Mouse (Mus musculus) ES-E14 (cell line): ENCODE measurements around the gene Baz2b. TPM values are rescaled to one million over a fixed set of nuclear protein-coding genes. Genes with fewer than 3 reads are reported as not detected.

Experiments used
- DNase-seq: peaks from one replicate; pipeline ENCODE4 v3.0.0-alpha.2; 2013; ENCODE audit warnings: low read depth, low spot score
- H3K27ac ChIP-seq: 2 replicates; pipeline ENCODE4 v1.5.1; 2012; ENCODE audit warnings: low read depth, mild to moderate bottlenecking, low read length, moderate library complexity, mixed read lengths; ENCODE audit not compliant: poor library complexity, insufficient read depth, severe bottlenecking
- H3K36me3 ChIP-seq: 2 replicates; pipeline ENCODE4 v1.6.1; 2012; ENCODE audit warnings: mild to moderate bottlenecking, low read length, moderate library complexity, mixed read lengths; ENCODE audit not compliant: control insufficient read depth, poor library complexity, insufficient read depth, severe bottlenecking
- H3K4me1 ChIP-seq, 2 experiments: fragments of 150-350 bp in 1 of 2; sonication (generic) in 1 of 2; 2 replicates each; pipeline ENCODE4 v1.6.1; 2012; ENCODE audit warnings: low read length in 2 of 2, mild to moderate bottlenecking in 1 of 2, mixed read lengths in 1 of 2; ENCODE audit not compliant: control insufficient read depth in 2 of 2, insufficient read depth in 2 of 2, poor library complexity in 1 of 2
- H3K4me3 ChIP-seq, 2 experiments: fragments of 150-350 bp in 1 of 2; sonication (generic) in 1 of 2; 2 replicates each; pipeline ENCODE4 v1.5.1; 2012; ENCODE audit warnings: low read length in 2 of 2, low read depth in 1 of 2, mild to moderate bottlenecking in 1 of 2, mixed read lengths in 1 of 2; ENCODE audit not compliant: insufficient read depth in 1 of 2, poor library complexity in 1 of 2, severe bottlenecking in 1 of 2
- H3K9ac ChIP-seq: 2 replicates; pipeline ENCODE4 v1.6.1; 2012; ENCODE audit warnings: low read depth, mild to moderate bottlenecking, low read length, mixed read lengths; ENCODE audit not compliant: poor library complexity, insufficient read depth, severe bottlenecking
- H3K9me3 ChIP-seq: fragments of 150-350 bp; sonication (generic); 2 replicates; pipeline ENCODE4 v1.6.1; 2012; ENCODE audit warnings: low read depth, mild to moderate bottlenecking, low read length; ENCODE audit not compliant: control insufficient read depth, insufficient read depth
- CHD2 ChIP-seq: IDR thresholded peaks from 2 replicates; pipeline ENCODE4 v1.6.1; 2014; ENCODE audit warnings: mild to moderate bottlenecking, low read depth, low read length, inconsistent platforms
- HCFC1 ChIP-seq: IDR thresholded peaks from 2 replicates; pipeline ENCODE4 v1.6.1; 2012; ENCODE audit warnings: low read length, inconsistent platforms, borderline replicate concordance; ENCODE audit not compliant: insufficient read depth
- MAFK ChIP-seq: IDR thresholded peaks from 2 replicates; pipeline ENCODE4 v1.6.1; 2014; ENCODE audit warnings: mild to moderate bottlenecking, low read depth, low read length, inconsistent platforms; ENCODE audit not compliant: insufficient read depth
- ZC3H11A ChIP-seq: IDR thresholded peaks from 2 replicates; pipeline ENCODE4 v1.6.1; 2012; ENCODE audit warnings: low read depth, mild to moderate bottlenecking, inconsistent platforms, low read length, borderline replicate concordance
- ZNF384 ChIP-seq: IDR thresholded peaks from 2 replicates; pipeline ENCODE4 v1.6.1; 2012; ENCODE audit warnings: low read depth, low read length, inconsistent platforms
- in situ Hi-C, 2 experiments: fragments of 600-800 bp; cut with MboI; formaldehyde crosslinking; loops; one replicate each; pipeline ENCODE4 v1.15.1; 2025; ENCODE audit warnings: low sequenced_read_pairs in 2 of 2, inconsistent platforms in 1 of 2; ENCODE audit not compliant: unreplicated experiment in 2 of 2
- total RNA-seq: library from RNA; depleted of rRNA; stranded (reverse); fragments of 300-350 nt; gene quantifications from 2 replicates; pipeline ENCODE4 v1.2.3, GENCODE M21; 2012

The Baz2b gene
- total RNA-seq, 1 experiment, result 22.0 TPM

- H3K9ac ChIP-seq, result no peak overlapping the region
- H3K4me3 ChIP-seq, result no peak overlapping the region
- H3K36me3 ChIP-seq, result 0 out of 2 replicates have a peak, but pooled peaks cover 2% of the 10 kb centered on the region
- in situ Hi-C loops, result no loop called here
- TF ChIP-seq ZC3H11A (no peak), MAFK (no peak), ZNF384 (no peak), HCFC1 (no peak), CHD2 (no peak)
- H3K27ac ChIP-seq, result no peak overlapping the region
- DNase-seq, result no peak
- no peaks in the 10 kb centered on the region for H3K9me3 ChIP-seq
- peaks cover 2 to 4% of the 10 kb centered on the region in 2 experiments; a peak in 1 of 4 replicates for H3K4me1 ChIP-seq
Observed at GRCm38 (mm10) chr2:60204162-60204561, 5.5 kb downstream of the Baz2b start.

- Histone ChIP-seq H3K9ac (no peak overlapping the region), H3K4me3 (no peak overlapping the region), H3K36me3 (0 out of 2 replicates have a peak, but pooled peaks cover 2% of the 10 kb centered on the region), H3K4me1 (peaks cover 0 to 4% of the 10 kb centered on the region in 2 experiments; a peak in 1 of 4 replicates), H3K27ac (no peak overlapping the region), H3K9me3 (no peaks in the 10 kb centered on the region)
- DNase-seq, result no peak
- in situ Hi-C loops, result no loop called here
- TF ChIP-seq ZNF384 (no peak), ZC3H11A (no peak), MAFK (no peak), HCFC1 (no peak), CHD2 (no peak)
Observed at GRCm38 (mm10) chr2:60203733-60204132, 5.9 kb downstream of the Baz2b start.

DNA sequence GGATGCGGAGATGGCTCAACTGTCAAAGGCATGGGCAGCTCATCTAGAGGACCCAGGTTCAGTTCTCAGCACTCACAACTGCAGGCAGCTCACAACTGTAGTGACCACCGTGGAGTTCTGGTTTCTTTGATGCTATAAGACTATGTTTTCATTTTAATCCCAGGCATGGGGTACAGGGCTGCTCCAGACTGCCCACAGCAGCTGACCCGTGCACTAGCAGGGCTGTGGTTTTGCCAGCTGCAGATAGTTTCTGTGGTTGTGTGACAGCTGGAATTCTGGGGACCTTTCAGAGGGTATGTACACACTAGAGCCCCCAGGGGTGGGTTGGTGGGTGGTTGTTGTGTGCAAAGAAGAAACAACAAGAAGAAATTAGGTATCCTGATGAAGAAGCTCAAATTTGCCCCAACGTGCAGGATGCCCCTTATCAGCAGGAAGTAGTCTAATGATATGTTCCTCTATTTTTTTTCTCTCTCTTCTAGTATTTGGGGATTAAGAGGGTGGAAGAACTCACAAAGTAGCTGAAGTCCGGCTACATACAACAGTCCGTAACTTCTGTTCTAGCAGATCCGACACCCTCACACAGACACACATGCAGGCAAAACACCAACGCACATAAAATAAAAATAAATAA, 6.6 kb downstream of the Baz2b start:
- no peak overlapping the region for H3K27ac ChIP-seq
- TF ChIP-seq ZNF384 (no peak), ZC3H11A (no peak), CHD2 (no peak), MAFK (no peak), HCFC1 (no peak)
- H3K4me1 ChIP-seq, result peaks cover 0 to 4% of the 10 kb centered on the region in 2 experiments; a peak in 1 of 4 replicates
- H3K4me3 ChIP-seq, result no peak overlapping the region
- H3K9me3 ChIP-seq, result no peaks in the 10 kb centered on the region
- in situ Hi-C loops, result no loop called here
- no peak overlapping the region for H3K9ac ChIP-seq
- no peak for DNase-seq
- 0 out of 2 replicates have a peak, but pooled peaks cover 2% of the 10 kb centered on the region for H3K36me3 ChIP-seq

GRCm38 (mm10) chr2:60200667-60201066, 9.0 kb downstream of the Baz2b start:
- peak; percentile 63 for DNase-seq
- Histone ChIP-seq H3K9me3 (no peaks in the 10 kb centered on the region), H3K36me3 (no peaks in the 10 kb centered on the region), H3K9ac (no peak overlapping the region), H3K4me1 (peaks cover 0 to 2% of the 10 kb centered on the region in 2 experiments; a peak in 1 of 4 replicates), H3K27ac (no peak overlapping the region), H3K4me3 (no peak overlapping the region)
- in situ Hi-C loops, result no loop called here
- TF ChIP-seq ZC3H11A (peak; percentile 41; the same call in 1 of the 2 replicates), HCFC1 (no peak), ZNF384 (no peak)
